Mouse (Mus musculus) cortical plate, adult 2 months (tissue): Measurements from ENCODE around the gene Pacsin2. TPM values are rescaled to one million over a fixed set of nuclear protein-coding genes. Genes with fewer than 3 reads are reported as not detected.
"Not testable (repeated sequence)": the region's sequence is repeated elsewhere in the genome, so short reads cannot be mapped to it uniquely, and the experiment has no call there.

Experiments
- H3K27ac ChIP-seq: fragments of 200-500 bp; 2 replicates; pipeline ENCODE4 v1.5.1; 2012; ENCODE audit warnings: low read length, control low read depth, inconsistent platforms; ENCODE audit not compliant: insufficient read depth
- H3K4me1 ChIP-seq: fragments of 200-500 bp; 2 replicates; pipeline ENCODE4 v1.6.1; 2011; ENCODE audit warnings: low read length; ENCODE audit not compliant: control insufficient read depth, insufficient read depth
- H3K4me3 ChIP-seq: fragments of 200-500 bp; 2 replicates; pipeline ENCODE4 v1.5.1; 2011; ENCODE audit warnings: mild to moderate bottlenecking, low read length, control low read depth; ENCODE audit not compliant: insufficient read depth
- CTCF ChIP-seq: fragments of 200-500 bp; IDR thresholded peaks from 2 replicates; pipeline ENCODE4 v1.5.1; 2011; ENCODE audit warnings: mild to moderate bottlenecking, control low read depth, low read length; ENCODE audit not compliant: insufficient read depth; ENCODE audit errors: extremely low read depth
- POLR2A ChIP-seq: fragments of 200-500 bp; IDR thresholded peaks from 2 replicates; pipeline ENCODE4 v1.6.1; 2011; ENCODE audit warnings: mild to moderate bottlenecking, low read length, control low read depth; ENCODE audit not compliant: insufficient read depth; ENCODE audit errors: extremely low read depth
- polyA plus RNA-seq: library from polyadenylated mRNA; depleted of rRNA; stranded (reverse); fragments of >200 nt; gene quantifications from 2 replicates; pipeline ENCODE4 v1.2.3, GENCODE M21; 2012

The Pacsin2 gene
- polyA plus RNA-seq, 1 experiment: 84.4 TPM

GRCm38 (mm10) chr15:83368261-83368660 lies 96.1 kb downstream of the Pacsin2 start:
- Histone ChIP-seq H3K4me1 (peaks cover 2% of the 10 kb centered on the region), H3K27ac (no peak overlapping the region), H3K4me3 (no peak overlapping the region)
- no peak for TF ChIP-seq POLR2A
- no peak for TF ChIP-seq CTCF

GRCm38 (mm10) chr15:83366933-83367552 lies 97.4 kb downstream of the Pacsin2 start:
- peak overlapping the region; percentile 44 for H3K4me3 ChIP-seq

GRCm38 (mm10) chr15:83365697-83366096 lies 98.7 kb downstream of the Pacsin2 start:
- no peak overlapping the region for H3K27ac ChIP-seq
- H3K4me1 ChIP-seq: peaks cover 2% of the 10 kb centered on the region
- TF ChIP-seq CTCF: no peak
- TF ChIP-seq POLR2A: no peak
- H3K4me3 ChIP-seq: no peak overlapping the region

More at GRCm38 (mm10) chr15:83366933-83367552, 97.4 kb downstream of the Pacsin2 start:
- H3K4me1 ChIP-seq: peaks cover 2% of the 10 kb centered on the region
- TF ChIP-seq CTCF (no peak), POLR2A (no peak)
- no peak overlapping the region for H3K27ac ChIP-seq

- Histone ChIP-seq H3K27ac (no peak overlapping the region), H3K4me3 (no peak overlapping the region), H3K4me1 (peaks cover 2% of the 10 kb centered on the region)
- no peak for TF ChIP-seq CTCF
- no peak for TF ChIP-seq POLR2A
These were observed 100.2 kb downstream of the Pacsin2 start for GRCm38 (mm10) chr15:83364194-83364593.

GRCm38 (mm10) chr15:83362813-83363212 lies 101.6 kb downstream of the Pacsin2 start:
- not testable (repeated sequence) for H3K4me3 ChIP-seq, H3K27ac ChIP-seq, H3K4me1 ChIP-seq

- not testable (repeated sequence) for H3K4me1 ChIP-seq, H3K27ac ChIP-seq
These were observed 103.5 kb downstream of the Pacsin2 start for GRCm38 (mm10) chr15:83360899-83361298.

GRCm38 (mm10) chr15:83360140-83360539 lies 104.3 kb downstream of the Pacsin2 start:
- no peak overlapping the region for H3K4me3 ChIP-seq
- H3K4me1 ChIP-seq: peaks cover 2% of the 10 kb centered on the region
- TF ChIP-seq CTCF: no peak
- no peak for TF ChIP-seq POLR2A
- no peak overlapping the region for H3K27ac ChIP-seq

More at GRCm38 (mm10) chr15:83360899-83361298, 103.5 kb downstream of the Pacsin2 start:
- H3K4me3 ChIP-seq: not testable (repeated sequence)

- no peaks in the 10 kb centered on the region for H3K4me1 ChIP-seq
- no peak overlapping the region for H3K27ac ChIP-seq
- no peak for TF ChIP-seq CTCF
- TF ChIP-seq POLR2A: no peak
- H3K4me3 ChIP-seq: no peak overlapping the region
These were observed 105.9 kb downstream of the Pacsin2 start for GRCm38 (mm10) chr15:83358476-83358875.

GRCm38 (mm10) chr15:83351546-83351945 lies 112.9 kb downstream of the Pacsin2 start:
- H3K4me3 ChIP-seq: no peak overlapping the region
- TF ChIP-seq CTCF: no peak
- no peak for TF ChIP-seq POLR2A
- no peak overlapping the region for H3K27ac ChIP-seq
- no peaks in the 10 kb centered on the region; the same call in 1 of the 2 replicates for H3K4me1 ChIP-seq

GRCm38 (mm10) chr15:83350859-83351258 lies 113.5 kb downstream of the Pacsin2 start:
- TF ChIP-seq POLR2A: no peak
- no peak for TF ChIP-seq CTCF
- H3K27ac ChIP-seq: no peak overlapping the region
- no peaks in the 10 kb centered on the region; the same call in 1 of the 2 replicates for H3K4me1 ChIP-seq
- no peak overlapping the region; the same call in 1 of the 2 replicates for H3K4me3 ChIP-seq
